Mouse (Mus musculus) kidney, embryonic 16.5 days (tissue): ENCODE measurements around the gene Dhrs11. TPM values are rescaled to one million over a fixed set of nuclear protein-coding genes. Genes with fewer than 3 reads are reported as not detected.
"Not testable (repeated sequence)": the region's sequence is repeated elsewhere in the genome, so short reads cannot be mapped to it uniquely, and the experiment has no call there.

Experiments used
- ATAC-seq: fragments of 200-750 bp; cut with Nextera tagmentation; 2 replicates; pipeline ENCODE4 v1.8.0; 2017; ENCODE audit warnings: moderate TSS enrichment; ENCODE audit not compliant: low FRiP score, low TSS enrichment
- H3K27ac ChIP-seq: fragments of 300-500 bp; sonication (generic); 2 replicates; pipeline ENCODE4 v1.5.1; 2014; ENCODE audit warnings: low read length
- H3K27me3 ChIP-seq: fragments of 300-500 bp; sonication (generic); 2 replicates; pipeline ENCODE4 v1.6.1; 2014; ENCODE audit warnings: low read length, control low read depth, mixed read lengths; ENCODE audit not compliant: insufficient read depth
- H3K36me3 ChIP-seq: fragments of 300-500 bp; sonication (generic); 2 replicates; pipeline ENCODE4 v1.6.1; 2014; ENCODE audit warnings: low read length, control low read depth, mixed read lengths; ENCODE audit not compliant: insufficient read depth
- H3K4me1 ChIP-seq: fragments of 300-500 bp; sonication (generic); 2 replicates; pipeline ENCODE4 v1.6.1; 2014; ENCODE audit warnings: low read length, control low read depth, mixed read lengths; ENCODE audit not compliant: insufficient read depth
- H3K4me2 ChIP-seq: fragments of 300-500 bp; sonication (generic); replicated peaks from 2 replicates; pipeline ENCODE4 v1.6.1; 2014; ENCODE audit warnings: low read depth, low read length
- H3K4me3 ChIP-seq: fragments of 300-500 bp; sonication (generic); 2 replicates; pipeline ENCODE4 v1.5.1; 2014; ENCODE audit warnings: mild to moderate bottlenecking, low read length
- H3K9ac ChIP-seq: fragments of 300-500 bp; sonication (generic); replicated peaks from 2 replicates; pipeline ENCODE4 v1.6.1; 2014; ENCODE audit warnings: low read length
- H3K9me3 ChIP-seq: fragments of 300-500 bp; sonication (generic); 2 replicates; pipeline ENCODE4 v1.6.1; 2016; ENCODE audit warnings: low read length, control low read depth
- WGBS: fragments of 180-500 bp; shearing (Covaris S2); extraction: QIAGEN DNeasy Blood & Tissue Kit; methylation state at CpG from one replicate; pipeline ENCODE4 v1.1.7; 2014; 5-methylcytosine and 5-hydroxymethylcytosine counted together
- polyA plus RNA-seq: library from polyadenylated mRNA; unstranded; fragments of >200 nt; fragmentation: Nextera tagmentation; extraction: Ambion mirVana; gene quantifications from 2 replicates; pipeline ENCODE4 v1.2.1, GENCODE M21; 2015

Dhrs11 gene
- polyA plus RNA-seq, 1 experiment from 2014 or later: 13.1 TPM

DNA sequence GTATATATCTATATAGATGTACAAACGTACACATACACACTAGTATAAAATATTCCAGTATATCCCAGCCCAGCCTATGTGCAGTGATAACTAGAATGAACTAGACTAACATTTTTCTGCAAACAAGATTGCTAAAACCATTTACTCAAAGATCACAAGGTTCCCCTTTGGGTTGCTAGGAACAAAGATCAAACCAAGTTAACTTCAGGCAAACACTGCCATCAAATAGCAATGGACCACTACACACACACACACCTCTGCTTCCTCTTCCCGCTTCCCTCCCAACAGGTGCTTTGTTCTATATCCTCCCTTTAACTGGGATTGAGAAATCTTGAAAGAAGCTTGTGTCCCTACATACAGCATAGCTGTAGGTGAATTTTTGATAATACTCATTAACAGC lies 38.8 kb upstream of the Dhrs11 start:
- Histone ChIP-seq H3K4me1 (peaks cover 30% of the 10 kb centered on the region), H3K4me3 (no peak overlapping the region), H3K27ac (no peak overlapping the region), H3K9ac (no peak overlapping the region), H3K9me3 (no peaks in the 10 kb centered on the region), H3K27me3 (no peaks in the 10 kb centered on the region), H3K4me2 (peak overlapping the region; percentile 27; the same call in 1 of the 2 replicates), H3K36me3 (no peaks in the 10 kb centered on the region)
- no peak for ATAC-seq
- WGBS: 76% methylated on average over 2 of the region's 2 CpGs

DNA sequence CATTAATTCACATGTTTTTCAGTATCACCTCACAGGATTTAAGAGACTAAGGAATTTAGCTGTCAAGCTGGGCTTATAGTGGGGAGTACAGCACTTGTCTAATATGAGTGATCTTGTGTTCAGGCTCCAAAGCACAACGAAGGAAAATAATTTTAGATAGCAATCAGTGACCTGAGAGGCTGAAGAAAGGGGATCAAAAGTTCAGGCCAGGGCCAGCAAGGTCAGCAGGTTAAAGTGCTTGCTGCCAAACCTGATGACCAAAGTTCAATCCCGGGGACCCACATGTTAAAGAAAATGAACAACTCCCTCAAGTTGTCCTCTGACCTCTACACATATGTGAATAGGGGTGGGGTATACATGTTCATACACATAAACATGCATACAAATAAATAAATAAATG lies 36.5 kb upstream of the Dhrs11 start:
- peaks cover 6% of the 10 kb centered on the region; the same call in 1 of the 2 replicates for H3K36me3 ChIP-seq
- ATAC-seq: no peak
- no peak overlapping the region for H3K4me3 ChIP-seq
- no peak overlapping the region for H3K4me2 ChIP-seq
- WGBS: 51% methylated on average over 2 of the region's 2 CpGs
- H3K27me3 ChIP-seq: no peaks in the 10 kb centered on the region
- H3K27ac ChIP-seq: no peak overlapping the region
- H3K9me3 ChIP-seq: no peaks in the 10 kb centered on the region
- H3K4me1 ChIP-seq: peaks cover 27% of the 10 kb centered on the region
- H3K9ac ChIP-seq: no peak overlapping the region

DNA sequence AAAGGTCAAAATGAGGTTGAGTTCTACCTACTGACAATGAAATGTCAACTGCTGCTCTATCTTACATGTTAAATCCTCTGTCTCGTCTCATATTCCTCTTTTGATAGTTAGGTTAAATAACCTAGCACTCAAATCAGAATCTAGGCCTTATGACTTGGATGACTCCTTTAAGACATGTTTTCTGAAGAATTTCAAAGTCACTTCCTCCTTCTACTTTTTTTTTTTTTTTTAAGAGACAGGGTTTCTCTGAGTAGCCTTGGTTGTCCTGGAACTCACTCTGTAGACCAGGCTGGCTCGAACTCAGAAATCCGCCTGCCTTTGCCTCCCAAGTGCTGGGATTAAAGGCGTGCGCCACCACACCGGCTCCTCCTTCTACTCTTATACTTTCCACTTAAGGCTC lies 26.5 kb upstream of the Dhrs11 start:
- H3K9ac ChIP-seq: no peak overlapping the region
- H3K4me2 ChIP-seq: no peak overlapping the region
- H3K4me1 ChIP-seq: no peaks in the 10 kb centered on the region
- peaks cover 39% of the 10 kb centered on the region; the same call in 1 of the 2 replicates for H3K36me3 ChIP-seq
- H3K4me3 ChIP-seq: no peak overlapping the region
- no peaks in the 10 kb centered on the region for H3K27me3 ChIP-seq
- no peak overlapping the region for H3K27ac ChIP-seq
- WGBS: 95% methylated on average over 6 of the region's 6 CpGs
- H3K9me3 ChIP-seq: no peaks in the 10 kb centered on the region
- no peak for ATAC-seq

DNA sequence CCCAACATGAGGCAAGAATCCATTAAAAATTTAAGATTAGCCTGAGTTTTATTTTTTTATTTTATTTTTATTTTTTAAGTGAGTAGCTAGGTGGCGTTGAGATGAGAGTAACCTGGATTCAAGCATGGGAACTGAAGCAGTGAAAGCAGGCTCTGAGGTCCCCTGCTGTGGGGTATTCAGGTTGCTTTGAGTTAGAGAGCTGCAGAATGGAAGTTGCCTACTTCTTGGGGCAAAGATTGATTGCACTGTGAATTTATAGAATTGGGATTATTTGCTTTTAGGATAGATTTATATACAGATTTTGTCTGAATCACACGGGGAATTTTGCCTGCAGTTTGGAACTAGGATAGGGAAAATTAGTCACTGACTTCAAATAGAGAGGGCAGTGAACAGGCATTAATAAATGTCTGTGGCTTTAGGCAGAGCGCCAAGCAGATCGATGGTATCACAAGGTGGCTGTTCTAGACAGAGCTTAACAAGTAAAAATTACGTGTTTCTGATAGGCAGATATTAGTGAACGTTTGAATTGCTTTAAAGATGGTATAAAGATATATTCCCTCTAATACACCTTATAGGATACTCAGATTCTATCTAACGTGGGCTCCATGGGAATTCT lies 18.8 kb upstream of the Dhrs11 start:
- no peaks in the 10 kb centered on the region for H3K27me3 ChIP-seq
- 83% methylated on average over 7 of the region's 7 CpGs for WGBS
- H3K4me2 ChIP-seq: no peak overlapping the region
- no peak overlapping the region for H3K4me3 ChIP-seq
- ATAC-seq: no peak
- H3K27ac ChIP-seq: no peak overlapping the region
- H3K9ac ChIP-seq: no peak overlapping the region
- H3K36me3 ChIP-seq: peaks cover 54% of the 10 kb centered on the region
- H3K4me1 ChIP-seq: no peaks in the 10 kb centered on the region
- no peaks in the 10 kb centered on the region for H3K9me3 ChIP-seq

- ATAC-seq: no peak
- H3K9ac ChIP-seq: no peak overlapping the region
- H3K27me3 ChIP-seq: no peaks in the 10 kb centered on the region
- no peaks in the 10 kb centered on the region for H3K9me3 ChIP-seq
- no peak overlapping the region for H3K4me3 ChIP-seq
- H3K36me3 ChIP-seq: peaks cover 52% of the 10 kb centered on the region
- no peak overlapping the region for H3K27ac ChIP-seq
- no peaks in the 10 kb centered on the region for H3K4me1 ChIP-seq
- 96% methylated on average over 15 of the region's 15 CpGs for WGBS
- H3K4me2 ChIP-seq: no peak overlapping the region
These were observed 18.1 kb upstream of the Dhrs11 start for GRCm38 (mm10) chr11:84846741-84847474.

GRCm38 (mm10) chr11:84839330-84839729 lies 10.5 kb upstream of the Dhrs11 start:
- no peak overlapping the region for H3K4me2 ChIP-seq
- H3K4me1 ChIP-seq: no peaks in the 10 kb centered on the region
- peaks cover 40% of the 10 kb centered on the region for H3K36me3 ChIP-seq
- no peak overlapping the region for H3K9ac ChIP-seq
- WGBS: 93% methylated on average over 2 of the region's 2 CpGs
- no peak overlapping the region for H3K27ac ChIP-seq
- H3K27me3 ChIP-seq: no peaks in the 10 kb centered on the region
- H3K4me3 ChIP-seq: no peak overlapping the region
- ATAC-seq: no peak
- H3K9me3 ChIP-seq: no peaks in the 10 kb centered on the region

GRCm38 (mm10) chr11:84829495-84829894 lies 701 bp upstream of the Dhrs11 start:
- 0 out of 2 replicates have a peak, but pooled peaks have one; percentile 7 for ATAC-seq
- WGBS: 74% methylated on average over 11 of the region's 11 CpGs

DNA sequence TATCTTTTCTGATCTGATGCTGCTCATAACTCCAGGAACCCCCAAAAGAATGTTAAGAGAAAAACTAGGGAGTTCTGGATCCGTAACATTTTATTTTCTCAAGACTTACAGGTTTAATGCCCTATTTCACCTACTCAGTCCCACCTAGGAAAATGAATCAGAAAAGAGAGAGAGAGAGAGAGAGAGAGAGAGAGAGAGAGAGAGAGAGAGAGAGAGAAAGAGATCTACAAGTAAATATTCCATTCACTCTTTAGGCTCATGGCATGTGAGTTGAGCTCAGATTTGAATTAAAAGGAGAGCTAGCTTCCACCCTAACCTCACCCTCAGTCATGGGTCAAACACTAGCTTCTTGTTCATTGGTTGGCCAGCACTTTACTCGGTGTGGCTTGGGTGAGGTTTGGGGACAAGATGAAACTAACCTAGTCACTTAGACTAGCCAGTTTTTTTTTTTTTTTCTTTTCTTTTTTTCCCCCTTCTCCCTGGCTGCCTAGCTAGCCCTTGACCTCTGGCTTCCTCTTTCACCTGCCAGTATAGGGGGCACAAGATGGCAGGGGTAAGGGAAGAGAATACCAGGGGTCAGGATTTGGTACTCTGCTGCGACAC lies 792 bp downstream of the Dhrs11 start:
- WGBS: 46% methylated on average over 3 of the region's 3 CpGs
- ATAC-seq: no peak

More at GRCm38 (mm10) chr11:84829495-84829894, 701 bp upstream of the Dhrs11 start:
- H3K27me3 ChIP-seq, H3K9me3 ChIP-seq: not testable (repeated sequence)
- H3K4me2 ChIP-seq: peak overlapping the region; percentile 90
- H3K4me3 ChIP-seq: peak overlapping the region; percentile 84
- peak overlapping the region; percentile 85; the same call in 1 of the 2 replicates for H3K9ac ChIP-seq
- peak overlapping the region; percentile 54 for H3K27ac ChIP-seq
- peaks cover 30% of the 10 kb centered on the region for H3K36me3 ChIP-seq
- peaks cover 15% of the 10 kb centered on the region for H3K4me1 ChIP-seq

DNA sequence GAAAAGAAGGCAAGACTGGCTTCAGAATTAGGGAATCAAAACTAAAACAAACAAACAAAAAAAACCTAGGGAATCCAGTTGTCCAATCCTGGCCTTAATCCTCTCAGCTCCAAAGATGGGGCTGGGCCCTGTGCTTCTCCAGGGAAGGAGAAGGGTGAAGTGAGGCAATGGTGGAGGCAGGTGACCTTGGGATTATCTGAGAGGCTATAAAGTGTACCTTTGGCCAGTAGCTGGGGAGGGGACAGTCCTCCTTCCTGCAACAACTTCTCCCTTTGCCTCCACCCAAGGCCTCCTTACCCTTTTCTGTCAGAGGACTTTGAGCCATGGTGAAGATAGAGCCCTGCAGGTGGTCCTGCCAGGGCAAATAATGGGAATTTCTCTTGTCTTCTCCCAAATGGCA lies 1.3 kb downstream of the Dhrs11 start:
- H3K36me3 ChIP-seq: peaks cover 16% of the 10 kb centered on the region
- H3K27me3 ChIP-seq: no peaks in the 10 kb centered on the region
- no peak overlapping the region for H3K4me3 ChIP-seq
- H3K9me3 ChIP-seq: no peaks in the 10 kb centered on the region
- H3K4me2 ChIP-seq: no peak overlapping the region
- H3K27ac ChIP-seq: no peak overlapping the region
- H3K4me1 ChIP-seq: peaks cover 15% of the 10 kb centered on the region
- H3K9ac ChIP-seq: no peak overlapping the region
- ATAC-seq: no peak

More for the DNA sequence above, 792 bp downstream of the Dhrs11 start:
- H3K9ac ChIP-seq: peak overlapping the region; percentile 85
- no peaks in the 10 kb centered on the region for H3K9me3 ChIP-seq
- peak overlapping the region; percentile 84 for H3K4me3 ChIP-seq
- H3K36me3 ChIP-seq: peaks cover 20% of the 10 kb centered on the region
- 0 out of 2 replicates have a peak overlapping the region, but pooled peaks have one; percentile 73 for H3K27ac ChIP-seq
- H3K4me2 ChIP-seq: peak overlapping the region; percentile 90
- peaks cover 15% of the 10 kb centered on the region for H3K4me1 ChIP-seq
- H3K27me3 ChIP-seq: no peaks in the 10 kb centered on the region

GRCm38 (mm10) chr11:84826185-84826584 lies 2.6 kb downstream of the Dhrs11 start:
- Histone ChIP-seq H3K9me3 (no peaks in the 10 kb centered on the region), H3K27me3 (no peaks in the 10 kb centered on the region), H3K9ac (no peak overlapping the region), H3K36me3 (peaks cover 6% of the 10 kb centered on the region), H3K4me1 (peaks cover 15% of the 10 kb centered on the region), H3K4me3 (no peak overlapping the region), H3K27ac (no peak overlapping the region), H3K4me2 (no peak overlapping the region)
- ATAC-seq: no peak
- 57% methylated on average over 3 of the region's 3 CpGs for WGBS
